8 mouse cellular contexts compared by ENCODE assay signal in genomic region chr11:46165866-46166585, GRCm38 (mm10). TPM values are rescaled to one million over a fixed set of nuclear protein-coding genes. Genes with fewer than 3 reads are reported as not detected.
A peak's percentile ranks its signal among the peaks of the same experiment; 100 is the strongest.
DNase-seq lines count a peak whose midpoint lies in the region; ATAC-seq and TF ChIP-seq lines count a peak whose summit lies in the region.

Nipal4 (minus strand) TSS chr11:46166508.

- H3K9ac ChIP-seq in forebrain, postnatal 0 days, result peak within 1 kb of the TSS; percentile 44
- peak within 1 kb of the TSS; percentile 65 for H3K9ac ChIP-seq in limb, embryonic 13.5 days

- H3K4me1 ChIP-seq in forebrain, postnatal 0 days (ENCODE audit: insufficient read depth), result no peaks in the 10 kb centered on the region; the same call in 1 of the 2 replicates
- peaks cover 17% of the 10 kb centered on the region for H3K4me1 ChIP-seq in limb, embryonic 13.5 days

- ATAC-seq in CD4-positive, CD25-positive, alpha-beta regulatory T cell, adult 4 months, result no peak
- ATAC-seq in forebrain, postnatal 0 days, result peak; percentile 42; the same call in 1 of the 2 replicates
- peak; percentile 40; the same call in 1 of the 2 replicates for ATAC-seq in limb, embryonic 13.5 days (ENCODE audit: low FRiP score, low read depth)

- peak; percentile 27 for DNase-seq in CD4-positive, CD25-positive, alpha-beta regulatory T cell, adult 2 months (ENCODE audit: low read depth, low spot score)
- DNase-seq in ovary, postnatal 36 days (ENCODE audit: low spot score), result peak; percentile 25
- DNase-seq in ovary, adult 18-20 months (ENCODE audit: low spot score), result no peak
- DNase-seq in forebrain, postnatal 0 days, result no peak
- DNase-seq in neural tube, embryonic 10.5 days (ENCODE audit: extremely low spot score, low spot score), result peak; percentile 32
- DNase-seq in frontal cortex, postnatal 14 days (ENCODE audit: low spot score in 2 of 2), result no peak

- H3K4me3 ChIP-seq in forebrain, postnatal 0 days (ENCODE audit: low read depth, low read length), result peak within 1 kb of the TSS; percentile 50
- peak within 1 kb of the TSS; percentile 56 for H3K4me3 ChIP-seq in limb, embryonic 13.5 days

- no peaks in the 10 kb centered on the region for H3K36me3 ChIP-seq in forebrain, postnatal 0 days (ENCODE audit: insufficient read depth)
- no peaks in the 10 kb centered on the region for H3K36me3 ChIP-seq in limb, embryonic 13.5 days

- H3K9me3 ChIP-seq in forebrain, postnatal 0 days (ENCODE audit: low read length), result no peaks in the 10 kb centered on the region
- no peaks in the 10 kb centered on the region for H3K9me3 ChIP-seq in limb, embryonic 13.5 days

- peak within 1 kb of the TSS; percentile 97 for H3K4me2 ChIP-seq in forebrain, postnatal 0 days (ENCODE audit: low read depth)
- peak within 1 kb of the TSS; percentile 96 for H3K4me2 ChIP-seq in limb, embryonic 13.5 days (replicated peaks)

- no peak within 1 kb of the TSS for H3K27ac ChIP-seq in forebrain, postnatal 0 days (ENCODE audit: low read depth, low read length)
- H3K27ac ChIP-seq in limb, embryonic 13.5 days, result no peak within 1 kb of the TSS

- no peak for TF ChIP-seq CTCF in forebrain, postnatal 0 days (IDR thresholded peaks at IDR 0.05; ENCODE audit: low read depth)

- 5% methylated on average over 38 of the region's 40 CpGs for WGBS in forebrain, postnatal 0 days
- 1% methylated on average over 40 of the region's 40 CpGs for WGBS in limb, embryonic 13.5 days

- H3K27me3 ChIP-seq in forebrain, postnatal 0 days (ENCODE audit: insufficient read depth, low read length), result no peaks in the 10 kb centered on the region
- H3K27me3 ChIP-seq in limb, embryonic 13.5 days, result peaks cover 36% of the 10 kb centered on the region

RNA-seq across cellular contexts. Expression of gene Nipal4, which starts in this region (rescaled TPM):
- polyA plus RNA-seq in CD4-positive, CD25-positive, alpha-beta regulatory T cell, adult 4 months (2017; shearing (Covaris generic)), result under 1 TPM in 1 of 2 experiments, not detected in 1; 0.27 TPM
- total RNA-seq in forebrain, postnatal 0 days (2014; rRNA removed), result 0.14 and 0.38 TPM in 2 replicates
- polyA plus RNA-seq in forebrain, postnatal 0 days (2015; fragmentation: Nextera tagmentation; extraction: Ambion mirVana), result 0.06 and 0.07 TPM in 2 replicates
- 1.4 and 1.7 TPM in 2 replicates for polyA plus RNA-seq in limb, embryonic 13.5 days (2015; fragmentation: Nextera tagmentation; extraction: Ambion mirVana)

Comparison
In these comparisons a context has a peak if more than half of its experiments do, and no peak if none do; other contexts are left out.
1. DNase-seq: peak in CD4-positive, CD25-positive, alpha-beta regulatory T cell, adult 2 months (single experiment), ovary, postnatal 36 days (single experiment) and neural tube, embryonic 10.5 days (single experiment); none in ovary, adult 18-20 months (single experiment), forebrain, postnatal 0 days (single experiment) and frontal cortex, postnatal 14 days (0 of 2).
2. Peak in ATAC-seq, H3K4me3 ChIP-seq, H3K9ac ChIP-seq and H3K4me2 ChIP-seq in forebrain, postnatal 0 days; RNA of the gene not detected or under 1 TPM.